Comparison of ENCODE assay signal across 8 mouse cellular contexts in genomic region chr8:77724046-77724930, GRCm38 (mm10). TPM values are rescaled to one million over a fixed set of nuclear protein-coding genes. Genes with fewer than 3 reads are reported as not detected.
DNase-seq lines count a peak whose midpoint lies in the region; ATAC-seq and TF ChIP-seq lines count a peak whose summit lies in the region.

Ednra (minus strand) TSS chr8:77724464.

- WGBS in hindbrain, embryonic 12.5 days = 2% methylated on average over 27 of the region's 27 CpGs

- intact Hi-C loops in left cerebral cortex, postnatal 10 days (cut with DNase I) = no loop called here

- peaks cover 34% of the 10 kb centered on the region for H3K4me1 ChIP-seq in G1E (ENCODE audit: insufficient read depth, low read depth, low read length)
- peaks cover 10% of the 10 kb centered on the region for H3K4me1 ChIP-seq in hindbrain, embryonic 12.5 days

- peak within 1 kb of the TSS; percentile 80 for H3K27ac ChIP-seq in hindbrain, embryonic 12.5 days

- no peak for ATAC-seq in G1E (ENCODE audit: extremely low read depth, insufficient number of reproducible peaks, low FRiP score, poor library complexity, severe bottlenecking)
- ATAC-seq in hindbrain, embryonic 12.5 days (ENCODE audit: low FRiP score) = peak; percentile 90
- peak; percentile 80 for ATAC-seq in megakaryocyte, adult 5-6 weeks (ENCODE audit: poor library complexity, severe bottlenecking)

- H3K9me3 ChIP-seq in G1E (replicated peaks) = no peaks in the 10 kb centered on the region
- H3K9me3 ChIP-seq in hindbrain, embryonic 12.5 days (replicated peaks) = no peaks in the 10 kb centered on the region

- peak within 1 kb of the TSS; percentile 88 for H3K4me2 ChIP-seq in hindbrain, embryonic 12.5 days (replicated peaks)

- no peaks in the 10 kb centered on the region for H3K36me3 ChIP-seq in G1E (replicated peaks)
- no peaks in the 10 kb centered on the region for H3K36me3 ChIP-seq in hindbrain, embryonic 12.5 days

- no peak for DNase-seq in G1E (ENCODE audit: low spot score)
- DNase-seq in adrenal gland, postnatal 4 days (ENCODE audit: low spot score in 2 of 2) = peak; percentile 22 to 50
- DNase-seq in gastrocnemius, adult 18-20 months (ENCODE audit: low spot score) = peak; percentile 19
- DNase-seq in left cerebral cortex, postnatal 10 days (ENCODE audit: extremely low spot score in 1 of 2, low spot score in 2 of 2) = peak; percentile 12 to 75
- peak; percentile 17 for DNase-seq in skeletal muscle tissue, adult 2 months (ENCODE audit: low read depth, low spot score)
- DNase-seq in cerebellum, adult 11-12 months = no peak

- peak within 1 kb of the TSS; percentile 69 for H3K4me3 ChIP-seq in G1E (ENCODE audit: low read depth, low read length)
- H3K4me3 ChIP-seq in hindbrain, embryonic 12.5 days = peak within 1 kb of the TSS; percentile 51

- peaks cover 10% of the 10 kb centered on the region; the same call in 1 of the 2 replicates for H3K27me3 ChIP-seq in G1E (ENCODE audit: insufficient read depth, low read length)
- H3K27me3 ChIP-seq in hindbrain, embryonic 12.5 days = 0 out of 2 replicates have a peak, but pooled peaks cover 3% of the 10 kb centered on the region

- H3K9ac ChIP-seq in hindbrain, embryonic 12.5 days = peak within 1 kb of the TSS; percentile 61

- no peak for TF ChIP-seq CTCF in G1E (IDR thresholded peaks at IDR 0.05; ENCODE audit: low read depth, low read length)

RNA-seq across cellular contexts. Expression of gene Ednra, which starts in this region (rescaled TPM):
- total RNA-seq in G1E (2014; fragmentation: Nextera tagmentation) = 0.39 TPM in 1 of 2 replicates, not detected in the other
- total RNA-seq in G1E (2017) = 0.06 and 0.11 TPM in 2 replicates
- polyA plus RNA-seq in G1E (2012) = not detected in 2 replicates
- 10 to 100 TPM; 34.8 to 38.0 TPM for total RNA-seq in adrenal gland, postnatal 4 days (2021)
- 1 to 10 TPM; 1.6 to 1.8 TPM for total RNA-seq in gastrocnemius, adult 18-20 months (2021)
- 22.5 and 25.3 TPM in 2 replicates for polyA plus RNA-seq in hindbrain, embryonic 12.5 days (2016; fragmentation: Nextera tagmentation; extraction: Ambion mirVana)
- 1 to 10 TPM; 5.3 TPM for total RNA-seq in left cerebral cortex, postnatal 10 days (2021)
- 1.2 and 1.3 TPM in 2 replicates for total RNA-seq in megakaryocyte, adult 5-6 weeks (2015)
- 0.81 and 1.9 TPM in 2 replicates for total RNA-seq in megakaryocyte, adult 5-6 weeks (2017)

Comparison
In these comparisons a context has a peak if more than half of its experiments do, and no peak if none do; other contexts are left out.
1. RNA of gene Ednra (total RNA-seq): 34.8 to 38.0 TPM in adrenal gland, postnatal 4 days; 5.3 TPM in left cerebral cortex, postnatal 10 days, 1.6 to 1.8 TPM in gastrocnemius, adult 18-20 months, 0.81 to 1.9 TPM in megakaryocyte, adult 5-6 weeks and 0.06 to 0.39 TPM in G1E; every median in the first group is over 4 times any median in the second.
2. RNA of gene Ednra (polyA plus RNA-seq): 22.5 to 25.3 TPM in hindbrain, embryonic 12.5 days; not detected in G1E; every median in the first group is over 10 times any median in the second.
3. DNase-seq: peak in adrenal gland, postnatal 4 days (2 of 2), gastrocnemius, adult 18-20 months (single experiment), left cerebral cortex, postnatal 10 days (2 of 2) and skeletal muscle tissue, adult 2 months (single experiment); none in G1E (single experiment) and cerebellum, adult 11-12 months (single experiment).